Mouse (Mus musculus) heart, embryonic 14.5 days (tissue): ENCODE measurements around the gene Rnf44. TPM values are rescaled to one million over a fixed set of nuclear protein-coding genes. Genes with fewer than 3 reads are reported as not detected.

Experiments used
- ATAC-seq: fragments of 200-750 bp; cut with Nextera tagmentation; 2 replicates; pipeline ENCODE4 v1.8.0; 2017; ENCODE audit warnings: low read depth, moderate TSS enrichment; ENCODE audit not compliant: insufficient number of reproducible peaks, insufficient read depth, low FRiP score
- H3K27ac ChIP-seq, 2 experiments: fragments of 200-500 bp in 1 of 2; fragments of 300-500 bp in 1 of 2; sonication (generic) in 1 of 2; replicated peaks in 1 of 2; 2 replicates each; pipeline ENCODE4 v1.5.1; 2012 to 2014; ENCODE audit warnings: low read depth in 2 of 2, low read length in 2 of 2, control low read depth in 1 of 2, mild to moderate bottlenecking in 1 of 2, mixed read lengths in 1 of 2; ENCODE audit not compliant: control insufficient read depth in 1 of 2, insufficient read depth in 1 of 2
- H3K27me3 ChIP-seq: fragments of 300-500 bp; sonication (generic); 2 replicates; pipeline ENCODE4 v1.6.1; 2014; ENCODE audit warnings: mild to moderate bottlenecking, low read length, control low read depth; ENCODE audit not compliant: control insufficient read depth, insufficient read depth
- H3K36me3 ChIP-seq: fragments of 300-500 bp; sonication (generic); 2 replicates; pipeline ENCODE4 v1.6.1; 2014; ENCODE audit warnings: mild to moderate bottlenecking, control low read depth, low read length, mixed read lengths; ENCODE audit not compliant: control insufficient read depth, insufficient read depth
- H3K4me1 ChIP-seq, 2 experiments: fragments of 200-500 bp in 1 of 2; fragments of 300-500 bp in 1 of 2; sonication (generic) in 1 of 2; 2 replicates each; pipeline ENCODE4 v1.6.1; 2012 to 2014; ENCODE audit warnings: low read length in 2 of 2, control low read depth in 1 of 2, mixed read lengths in 1 of 2; ENCODE audit not compliant: control insufficient read depth in 2 of 2, insufficient read depth in 2 of 2
- H3K4me2 ChIP-seq: fragments of 300-500 bp; sonication (generic); 2 replicates; pipeline ENCODE4 v1.6.1; 2014; ENCODE audit warnings: mild to moderate bottlenecking, low read length
- H3K4me3 ChIP-seq, 2 experiments: fragments of 200-500 bp in 1 of 2; fragments of 300-500 bp in 1 of 2; sonication (generic) in 1 of 2; 2 replicates each; pipeline ENCODE4 v1.5.1; 2012 to 2014; ENCODE audit warnings: low read length in 2 of 2, mild to moderate bottlenecking in 2 of 2, control low read depth in 1 of 2, low read depth in 1 of 2, moderate library complexity in 1 of 2; ENCODE audit not compliant: control insufficient read depth in 1 of 2, insufficient read depth in 1 of 2
- H3K9ac ChIP-seq: fragments of 300-500 bp; sonication (generic); 2 replicates; pipeline ENCODE4 v1.6.1; 2014; ENCODE audit warnings: mild to moderate bottlenecking, low read length
- H3K9me3 ChIP-seq: fragments of 300-500 bp; sonication (generic); 2 replicates; pipeline ENCODE4 v1.6.1; 2016; ENCODE audit warnings: low read length, control low read depth; ENCODE audit not compliant: control insufficient read depth
- WGBS: fragments of 180-500 bp; shearing (Covaris S2); extraction: QIAGEN DNeasy Blood & Tissue Kit; methylation state at CpG from one replicate; pipeline ENCODE4 v1.1.7; 2014; 5-methylcytosine and 5-hydroxymethylcytosine counted together
- polyA plus RNA-seq: library from polyadenylated mRNA; unstranded; fragments of >200 nt; fragmentation: Nextera tagmentation; extraction: Ambion mirVana; gene quantifications from 2 replicates; pipeline ENCODE4 v1.2.1, GENCODE M21; 2014

Gene Rnf44
- polyA plus RNA-seq, 1 experiment from 2014 or later: 60.2 TPM

GRCm38 (mm10) chr13:54675895-54676590 lies 17.7 kb downstream of the Rnf44 start:
- Histone ChIP-seq H3K4me3 (no peak overlapping the region), H3K9ac (no peak overlapping the region), H3K36me3 (peaks cover 27% of the 10 kb centered on the region), H3K27ac (no peak overlapping the region), H3K4me2 (no peak overlapping the region), H3K9me3 (no peaks in the 10 kb centered on the region), H3K4me1 (no peaks in the 10 kb centered on the region), H3K27me3 (no peaks in the 10 kb centered on the region)
- no peak for ATAC-seq
- WGBS: 61% methylated on average over 11 of the region's 11 CpGs

- ATAC-seq: no peak
- Histone ChIP-seq H3K36me3 (0 out of 2 replicates have a peak, but pooled peaks cover 8% of the 10 kb centered on the region), H3K27me3 (no peaks in the 10 kb centered on the region), H3K9ac (no peak overlapping the region), H3K4me3 (no peak overlapping the region), H3K4me2 (no peak overlapping the region), H3K4me1 (no peaks in the 10 kb centered on the region), H3K27ac (no peak overlapping the region), H3K9me3 (no peaks in the 10 kb centered on the region)
- 60% methylated on average over 2 of the region's 2 CpGs for WGBS
These were observed 23.2 kb downstream of the Rnf44 start for GRCm38 (mm10) chr13:54670491-54670890.

GRCm38 (mm10) chr13:54665062-54665461 lies 28.6 kb downstream of the Rnf44 start:
- Histone ChIP-seq H3K4me1 (no peaks in the 10 kb centered on the region), H3K27ac (no peak overlapping the region), H3K27me3 (no peaks in the 10 kb centered on the region), H3K9me3 (no peaks in the 10 kb centered on the region), H3K9ac (no peak overlapping the region), H3K36me3 (peaks cover 53% of the 10 kb centered on the region), H3K4me2 (no peak overlapping the region), H3K4me3 (no peak overlapping the region)
- no peak for ATAC-seq
- WGBS: 88% methylated on average over 7 of the region's 7 CpGs

GRCm38 (mm10) chr13:54664509-54664908 lies 29.2 kb downstream of the Rnf44 start:
- Histone ChIP-seq H3K9ac (no peak overlapping the region), H3K4me3 (no peak overlapping the region), H3K36me3 (peaks cover 59% of the 10 kb centered on the region), H3K9me3 (no peaks in the 10 kb centered on the region), H3K4me1 (no peaks in the 10 kb centered on the region), H3K4me2 (no peak overlapping the region), H3K27ac (no peak overlapping the region), H3K27me3 (no peaks in the 10 kb centered on the region)
- 82% methylated on average over 1 of the region's 1 CpGs for WGBS
- ATAC-seq: no peak

- H3K27ac ChIP-seq: no peak overlapping the region
- no peak overlapping the region for H3K9ac ChIP-seq
- no peak overlapping the region for H3K4me2 ChIP-seq
- no peaks in the 10 kb centered on the region for H3K4me1 ChIP-seq
- H3K9me3 ChIP-seq: no peaks in the 10 kb centered on the region
- H3K27me3 ChIP-seq: no peaks in the 10 kb centered on the region
- peaks cover 64% of the 10 kb centered on the region for H3K36me3 ChIP-seq
- WGBS: 85% methylated on average over 4 of the region's 4 CpGs
- ATAC-seq: no peak
- H3K4me3 ChIP-seq: no peak overlapping the region
These were observed 29.7 kb downstream of the Rnf44 start for GRCm38 (mm10) chr13:54663999-54664398.

DNA sequence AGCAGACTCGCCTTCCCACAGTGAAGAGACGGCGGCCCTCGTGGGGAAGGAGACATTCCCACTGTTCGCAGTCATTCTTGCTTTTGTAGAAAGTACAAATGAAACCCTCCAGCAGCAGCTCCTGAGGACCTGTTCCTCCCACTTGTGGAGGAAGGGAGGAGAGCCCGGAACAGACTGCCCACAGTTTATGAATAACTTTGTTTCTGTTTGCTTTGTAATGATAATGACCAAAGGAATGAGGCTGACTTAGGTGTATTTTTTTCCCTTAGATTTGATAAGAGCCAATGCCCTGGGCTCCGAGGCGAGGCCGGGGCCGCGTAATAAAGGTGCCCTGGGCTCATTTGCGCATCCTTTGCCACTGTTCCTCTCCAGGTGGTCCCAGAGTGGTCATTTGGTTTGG lies 32.3 kb downstream of the Rnf44 start:
- 88% methylated on average over 12 of the region's 12 CpGs for WGBS

DNA sequence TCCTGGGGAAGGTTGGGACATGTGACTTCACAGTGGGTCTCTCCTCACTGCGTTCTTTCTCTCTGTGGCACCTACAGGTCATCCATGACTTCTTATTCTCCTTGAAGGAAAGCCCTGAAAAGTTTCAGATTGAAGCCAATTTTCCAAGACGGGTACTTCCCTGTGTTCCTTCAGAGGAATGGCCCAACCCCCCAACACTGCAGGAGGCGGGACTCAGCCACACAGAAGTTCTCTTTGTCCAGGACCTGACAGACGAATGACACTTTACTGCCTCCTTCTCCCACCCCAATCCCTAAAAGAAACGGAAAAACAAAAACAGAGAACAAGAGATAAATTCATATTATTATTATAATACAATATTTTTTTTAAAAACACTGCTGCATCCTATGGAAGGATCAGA lies 32.8 kb downstream of the Rnf44 start:
- ATAC-seq: no peak
- Histone ChIP-seq H3K9ac (no peak overlapping the region), H3K27me3 (no peaks in the 10 kb centered on the region), H3K4me1 (no peaks in the 10 kb centered on the region), H3K27ac (no peak overlapping the region), H3K4me2 (no peak overlapping the region), H3K4me3 (no peak overlapping the region), H3K9me3 (no peaks in the 10 kb centered on the region), H3K36me3 (peaks cover 88% of the 10 kb centered on the region)
- 73% methylated on average over 5 of the region's 5 CpGs for WGBS

More for the DNA sequence above, 32.3 kb downstream of the Rnf44 start:
- H3K4me1 ChIP-seq: no peaks in the 10 kb centered on the region
- H3K9ac ChIP-seq: no peak overlapping the region
- H3K36me3 ChIP-seq: peaks cover 83% of the 10 kb centered on the region
- no peaks in the 10 kb centered on the region for H3K9me3 ChIP-seq
- H3K4me2 ChIP-seq: no peak overlapping the region
- no peak overlapping the region for H3K4me3 ChIP-seq
- H3K27ac ChIP-seq: no peak overlapping the region
- ATAC-seq: no peak
- H3K27me3 ChIP-seq: no peaks in the 10 kb centered on the region

DNA sequence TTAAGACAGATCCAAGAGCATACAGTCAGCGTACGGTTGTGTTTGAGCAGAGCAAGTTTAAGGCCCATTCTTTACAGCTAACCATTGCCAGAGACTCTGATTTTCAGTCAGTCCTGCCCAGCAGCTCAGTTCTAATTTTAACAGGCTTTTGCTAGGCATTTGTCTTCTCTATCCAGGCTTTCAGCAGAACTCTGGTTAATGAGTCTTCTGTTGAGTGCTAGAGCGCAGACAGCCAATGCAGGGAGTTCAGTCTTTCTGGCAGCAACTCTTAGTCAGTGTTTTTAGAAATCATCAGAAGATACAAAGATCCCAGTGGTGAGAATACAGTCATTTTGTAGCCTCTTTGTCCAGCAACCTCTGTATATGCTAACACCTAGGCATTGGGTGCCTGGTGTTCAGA lies 43.2 kb downstream of the Rnf44 start:
- no peak overlapping the region for H3K4me3 ChIP-seq

More for the DNA sequence above, 43.2 kb downstream of the Rnf44 start:
- no peak overlapping the region for H3K27ac ChIP-seq
- no peak for ATAC-seq
- H3K4me2 ChIP-seq: no peak overlapping the region
- no peaks in the 10 kb centered on the region for H3K9me3 ChIP-seq
- H3K36me3 ChIP-seq: peaks cover 100% of the 10 kb centered on the region
- H3K9ac ChIP-seq: no peak overlapping the region
- no peaks in the 10 kb centered on the region for H3K27me3 ChIP-seq
- H3K4me1 ChIP-seq: no peaks in the 10 kb centered on the region
- WGBS: 90% methylated on average over 3 of the region's 3 CpGs
